Mouse (Mus musculus): ENCODE results near the gene Frmd4a.

DNA sequence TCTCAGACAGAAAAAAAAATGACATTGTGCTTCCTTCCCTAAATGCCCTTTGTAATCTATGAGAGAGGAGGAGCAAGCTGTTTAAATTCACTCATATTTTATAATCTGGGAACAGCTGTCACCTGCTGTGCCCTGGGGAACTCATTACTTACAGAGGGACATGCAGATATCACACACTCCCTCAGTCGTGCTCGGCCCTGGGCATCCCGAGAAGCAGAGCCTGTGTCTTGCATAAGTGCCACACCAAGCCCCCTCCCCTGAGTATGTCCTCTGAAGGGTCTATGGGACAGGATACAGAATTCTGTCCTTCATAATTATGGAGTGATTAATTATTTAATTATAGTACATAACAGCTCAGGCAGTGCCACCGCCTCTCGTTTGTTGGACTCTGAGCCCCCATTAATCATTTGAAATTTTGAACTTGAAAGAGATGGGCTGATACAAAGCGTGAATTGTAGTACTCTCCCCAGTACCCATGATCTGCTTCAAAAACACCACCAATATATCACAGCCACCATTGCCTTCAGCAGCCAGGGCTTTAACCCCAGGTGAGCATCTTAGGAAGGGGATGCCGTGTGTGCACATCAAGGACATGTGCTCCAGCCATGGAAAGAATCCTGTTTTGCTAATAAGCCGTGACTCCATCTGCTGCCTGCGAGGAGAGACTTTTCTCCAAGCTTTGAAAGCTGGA, 177.0 kb downstream of the Frmd4a start:
- TF ChIP-seq CTCF (IDR thresholded peaks at IDR 0.05) (no peak), POLR2A (IDR thresholded peaks at IDR 0.05; ENCODE audit: insufficient read depth, low read depth, low read length) (no peak), EP300 (IDR thresholded peaks at IDR 0.05; ENCODE audit: insufficient read depth, low read depth, low read length) (no peak)
